Mouse (Mus musculus): Measurements from ENCODE around the gene Jund. TPM values are rescaled to one million over a fixed set of nuclear protein-coding genes. Genes with fewer than 3 reads are reported as not detected.

Gene Jund
- 132 and 153 TPM in 2 replicates for polyA plus RNA-seq (2012; rRNA removed)

GRCm38 (mm10) chr8:70698310-70699109 lies at the start of gene Jund:
TSS of gene Jund (plus strand) at chr8:70698949.
- peak; percentile 100 for DNase-seq (ENCODE audit: low spot score)

- DNase-seq (ENCODE audit: low spot score) = no peak
These were observed 49.4 kb upstream of the Jund start for GRCm38 (mm10) chr8:70649324-70649723.

- no peak for DNase-seq (ENCODE audit: low spot score)
These were observed 48.4 kb upstream of the Jund start for GRCm38 (mm10) chr8:70650351-70650750.

GRCm38 (mm10) chr8:70653226-70653625 lies 45.5 kb upstream of the Jund start:
- no peak for DNase-seq (ENCODE audit: low spot score)

- no peak for DNase-seq (ENCODE audit: low spot score)
These were observed 44.6 kb upstream of the Jund start for GRCm38 (mm10) chr8:70654121-70654520.

GRCm38 (mm10) chr8:70655469-70655868 lies 43.3 kb upstream of the Jund start:
- no peak for DNase-seq (ENCODE audit: low spot score)

- DNase-seq (ENCODE audit: low spot score) = no peak
These were observed 42.5 kb upstream of the Jund start for GRCm38 (mm10) chr8:70656193-70656790.

GRCm38 (mm10) chr8:70657214-70657613 lies 41.5 kb upstream of the Jund start:
- no peak for DNase-seq (ENCODE audit: low spot score)

GRCm38 (mm10) chr8:70657739-70658138 lies 41.0 kb upstream of the Jund start:
- no peak for DNase-seq (ENCODE audit: low spot score)

- DNase-seq (ENCODE audit: low spot score) = no peak
These were observed 39.7 kb upstream of the Jund start for GRCm38 (mm10) chr8:70658897-70659603.

- peak; percentile 85 for DNase-seq (ENCODE audit: low spot score)
These were observed 39.0 kb upstream of the Jund start for GRCm38 (mm10) chr8:70659604-70660272.

- no peak for DNase-seq (ENCODE audit: low spot score)
These were observed 38.5 kb upstream of the Jund start, which contains the start of gene Pgpep1 for GRCm38 (mm10) chr8:70660273-70660725. TSS of gene Pgpep1 (minus strand) at chr8:70660388.

GRCm38 (mm10) chr8:70663691-70664090 lies 35.1 kb upstream of the Jund start:
- DNase-seq (ENCODE audit: low spot score) = no peak

GRCm38 (mm10) chr8:70664631-70665030 lies 34.1 kb upstream of the Jund start:
- no peak for DNase-seq (ENCODE audit: low spot score)

- DNase-seq (ENCODE audit: low spot score) = no peak
These were observed 33.1 kb upstream of the Jund start for GRCm38 (mm10) chr8:70665599-70665998.

- no peak for DNase-seq (ENCODE audit: low spot score)
These were observed 31.7 kb upstream of the Jund start for GRCm38 (mm10) chr8:70667071-70667470.

GRCm38 (mm10) chr8:70671615-70672324 lies 27.0 kb upstream of the Jund start:
- DNase-seq (ENCODE audit: low spot score) = no peak

- no peak for DNase-seq (ENCODE audit: low spot score)
These were observed 26.2 kb upstream of the Jund start for GRCm38 (mm10) chr8:70672325-70673078.

GRCm38 (mm10) chr8:70673079-70673856 lies 25.5 kb upstream of the Jund start, which contains the start of gene Lsm4:
TSS of gene Lsm4 (plus strand) at chr8:70673248.
- DNase-seq (ENCODE audit: low spot score) = peak; percentile 93

GRCm38 (mm10) chr8:70674109-70674508 lies 24.6 kb upstream of the Jund start:
- DNase-seq (ENCODE audit: low spot score) = no peak

All from urinary bladder, adult 2 months (tissue).